Mouse (Mus musculus): ENCODE measurements around the gene Fmo3.

Gene Fmo3

GRCm38 (mm10) chr1:162931310-162931875, 52.9 kb downstream of the Fmo3 start:
- DNase-seq (ENCODE audit: extremely low spot score, low spot score), result no peak

- DNase-seq (ENCODE audit: extremely low spot score, low spot score), result no peak
Observed at GRCm38 (mm10) chr1:162930631-162931030, 53.7 kb downstream of the Fmo3 start.

- no peak for DNase-seq (ENCODE audit: extremely low spot score, low spot score)
Observed at GRCm38 (mm10) chr1:162929146-162929545, 55.2 kb downstream of the Fmo3 start.

- no peak for DNase-seq (ENCODE audit: extremely low spot score, low spot score)
Observed at GRCm38 (mm10) chr1:162925121-162925520, 59.2 kb downstream of the Fmo3 start.

GRCm38 (mm10) chr1:162916661-162917060, 67.7 kb downstream of the Fmo3 start:
- no peak for DNase-seq (ENCODE audit: extremely low spot score, low spot score)

GRCm38 (mm10) chr1:162914932-162915556, 69.3 kb downstream of the Fmo3 start:
- DNase-seq (ENCODE audit: extremely low spot score, low spot score), result no peak

- no peak for DNase-seq (ENCODE audit: extremely low spot score, low spot score)
Observed at GRCm38 (mm10) chr1:162912085-162912484, 72.2 kb downstream of the Fmo3 start.
